Comparison of ENCODE assay signal across 37 mouse cellular contexts in the genomic region with DNA sequence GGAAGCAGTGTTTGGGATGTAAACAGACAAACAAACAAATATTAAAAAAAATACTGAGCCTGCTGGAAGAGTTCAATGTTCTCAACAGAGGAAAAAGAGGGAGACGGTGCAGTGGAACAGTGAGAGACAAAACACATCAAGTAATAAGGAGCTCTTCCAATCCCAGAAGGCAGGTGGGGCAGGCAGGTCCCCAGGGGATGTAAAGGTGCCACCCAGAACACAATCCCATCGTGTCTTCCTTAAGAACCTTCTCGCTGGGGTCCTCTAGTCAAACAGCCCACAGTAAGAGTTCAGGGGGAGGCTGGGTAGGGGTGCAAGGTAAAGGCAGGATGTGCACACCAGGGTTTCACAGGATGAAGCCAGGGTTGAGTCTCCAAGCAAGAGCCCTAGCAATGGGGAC. TPM values are rescaled to one million over a fixed set of nuclear protein-coding genes. Genes with fewer than 3 reads are reported as not detected.
"Had no signal": no experiment of that assay in that cellular context is flagged by ENCODE, and none has a peak within 500 bp of the region (broad histone marks: within the 10 kb centered on the region; RNA-seq: fewer than 3 reads in every experiment).

No protein-coding gene starts in this region.

- H3K36me3 ChIP-seq: limb, embryonic 10.5 days; limb, embryonic 12.5 days; limb, embryonic 13.5 days; liver, embryonic 13.5 days; liver, embryonic 15.5 days; lung, embryonic 15.5 days; midbrain, embryonic 12.5 days; midbrain, embryonic 13.5 days; midbrain, embryonic 15.5 days; neural tube, embryonic 12.5 days had no signal

- H3K9ac ChIP-seq: limb, embryonic 12.5 days; limb, embryonic 13.5 days; limb, embryonic 15.5 days; liver, embryonic 12.5 days; liver, embryonic 13.5 days; liver, embryonic 14.5 days; liver, embryonic 15.5 days; liver, postnatal 0 days; lung, embryonic 14.5 days; lung, embryonic 15.5 days; midbrain, embryonic 12.5 days; midbrain, embryonic 13.5 days; midbrain, embryonic 15.5 days; neural tube, embryonic 12.5 days had no signal

- H3K27me3 ChIP-seq: limb, embryonic 12.5 days; limb, embryonic 13.5 days; limb, embryonic 15.5 days; liver, embryonic 12.5 days; liver, embryonic 13.5 days; liver, embryonic 15.5 days; lung, embryonic 15.5 days; megakaryocyte, embryonic 14.5 days; midbrain, embryonic 12.5 days; midbrain, embryonic 13.5 days; midbrain, embryonic 15.5 days; neural tube, embryonic 12.5 days had no signal

- H3K4me3 ChIP-seq: limb, embryonic 10.5 days; limb, embryonic 12.5 days; limb, embryonic 13.5 days; limb, embryonic 15.5 days; liver, embryonic 12.5 days; liver, embryonic 13.5 days; liver, embryonic 15.5 days; lung, embryonic 15.5 days; midbrain, embryonic 12.5 days; midbrain, embryonic 13.5 days; midbrain, embryonic 15.5 days; myocyte; neural tube, embryonic 12.5 days had no signal

- H3K4me2 ChIP-seq: limb, embryonic 12.5 days; limb, embryonic 13.5 days; limb, embryonic 15.5 days; liver, embryonic 11.5 days; liver, embryonic 12.5 days; liver, embryonic 13.5 days; liver, embryonic 15.5 days; lung, embryonic 14.5 days; lung, embryonic 15.5 days; midbrain, embryonic 12.5 days; midbrain, embryonic 13.5 days; midbrain, embryonic 15.5 days; neural tube, embryonic 12.5 days had no signal

- H3K4me1 ChIP-seq: limb, embryonic 10.5 days; midbrain, embryonic 15.5 days; neural tube, embryonic 12.5 days had no signal

- H3K9me3 ChIP-seq: limb, embryonic 10.5 days; limb, embryonic 13.5 days; limb, embryonic 15.5 days; liver, embryonic 12.5 days; liver, embryonic 13.5 days; liver, embryonic 15.5 days; lung, embryonic 15.5 days; megakaryocyte, embryonic 14.5 days; midbrain, embryonic 12.5 days; midbrain, embryonic 13.5 days; midbrain, embryonic 15.5 days; neural tube, embryonic 12.5 days had no signal

- H3K27ac ChIP-seq: limb, embryonic 10.5 days; limb, embryonic 12.5 days; limb, embryonic 13.5 days; limb, embryonic 15.5 days; liver, embryonic 12.5 days; liver, embryonic 13.5 days; liver, embryonic 14.5 days; liver, embryonic 15.5 days; lung, embryonic 15.5 days; macrophage; midbrain, embryonic 12.5 days; midbrain, embryonic 13.5 days; midbrain, embryonic 15.5 days; neural tube, embryonic 12.5 days had no signal

- ATAC-seq: liver, embryonic 12.5 days; liver, postnatal 0 days; lung, postnatal 0 days; midbrain, embryonic 13.5 days; midbrain, embryonic 15.5 days; midbrain, embryonic 16.5 days had no signal

- DNase-seq: left cerebral cortex, postnatal 4 days; liver; liver, embryonic 13.5 days; liver, postnatal 0 days; lung, adult 18-20 months; lung, adult 2 months; lung, embryonic 14.5 days; lung, postnatal 10 days; lung, postnatal 14 days; lung, postnatal 36 days; lung, postnatal 4 days; midbrain, embryonic 14.5 days had no signal

RNA-seq across cellular contexts. Expression of gene Gm10974, which starts 7.7 kb away (rescaled TPM):
- polyA plus RNA-seq: limb, embryonic 10.5 days; limb, embryonic 11.5 days; limb, embryonic 12.5 days; limb, embryonic 13.5 days; limb, embryonic 14.5 days; limb, embryonic 15.5 days; liver, adult 2 months; liver, embryonic 11.5 days; liver, embryonic 12.5 days; liver, embryonic 13.5 days; liver, embryonic 14.5 days; liver, embryonic 15.5 days; liver, embryonic 16.5 days; liver, postnatal 0 days; lung, adult 2 months; lung, embryonic 14.5 days; lung, embryonic 15.5 days; lung, embryonic 16.5 days; lung, postnatal 0 days; macrophage; midbrain, embryonic 12.5 days; midbrain, embryonic 13.5 days; midbrain, embryonic 14.5 days; midbrain, embryonic 15.5 days; midbrain, embryonic 16.5 days; midbrain, postnatal 0 days; myocyte; neural tube, embryonic 11.5 days; neural tube, embryonic 12.5 days had no signal

RNA-seq across cellular contexts. Expression of gene Aldh1a3, which starts 53.9 kb away (rescaled TPM):
- polyA plus RNA-seq: macrophage had no signal
